Mouse (Mus musculus) adrenal gland, adult (tissue): Measurements from ENCODE around the gene Upb1.
"Not testable (repeated sequence)": the region's sequence is repeated elsewhere in the genome, so short reads cannot be mapped to it uniquely, and the experiment has no call there.

ENCODE experiments used
- DNase-seq, 2 experiments: peaks; one replicate each; pipeline ENCODE4 v3.0.0; 2022 to 2023; ENCODE audit warnings: low spot score in 1 of 2; ENCODE audit not compliant: inconsistent age in 2 of 2

The Upb1 gene

DNA sequence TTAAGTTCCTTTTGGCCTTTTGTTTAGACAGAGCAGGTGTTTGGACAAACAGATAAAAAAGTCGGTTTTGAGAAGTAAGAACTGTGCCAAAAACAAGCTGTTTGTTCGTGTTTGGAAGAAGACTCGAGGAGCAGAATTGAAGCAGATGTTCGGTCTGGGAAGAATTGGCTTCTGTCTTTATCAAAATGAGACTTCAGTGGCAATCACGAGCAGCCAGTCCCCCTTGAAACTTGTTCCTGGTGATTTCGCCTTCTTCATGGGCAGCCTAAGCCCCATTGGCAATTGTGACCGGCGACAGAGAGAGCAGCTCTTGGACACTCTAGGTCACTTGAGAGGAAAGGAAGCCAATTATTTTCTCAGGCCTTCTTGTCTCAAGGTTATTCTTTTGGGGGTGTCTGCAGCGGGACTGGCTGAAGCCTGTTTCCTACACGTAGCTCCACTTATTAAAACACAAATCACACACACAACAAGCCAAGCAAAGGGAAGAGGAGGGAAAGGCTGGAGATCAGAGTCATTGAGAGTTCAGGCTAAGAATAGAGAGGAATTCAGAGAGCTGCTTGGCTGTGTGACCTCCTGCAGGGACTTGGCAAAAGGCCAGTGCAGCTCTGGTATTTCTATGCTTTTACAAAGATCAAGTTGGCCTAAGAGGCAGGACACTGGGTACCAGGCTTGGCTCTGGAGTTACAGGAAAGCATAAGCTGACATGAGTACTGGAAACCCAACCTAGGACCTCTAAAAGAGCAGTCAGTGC is 50.3 kb downstream of the Upb1 start:
- DNase-seq, result peak; percentile 84 to 87

DNA sequence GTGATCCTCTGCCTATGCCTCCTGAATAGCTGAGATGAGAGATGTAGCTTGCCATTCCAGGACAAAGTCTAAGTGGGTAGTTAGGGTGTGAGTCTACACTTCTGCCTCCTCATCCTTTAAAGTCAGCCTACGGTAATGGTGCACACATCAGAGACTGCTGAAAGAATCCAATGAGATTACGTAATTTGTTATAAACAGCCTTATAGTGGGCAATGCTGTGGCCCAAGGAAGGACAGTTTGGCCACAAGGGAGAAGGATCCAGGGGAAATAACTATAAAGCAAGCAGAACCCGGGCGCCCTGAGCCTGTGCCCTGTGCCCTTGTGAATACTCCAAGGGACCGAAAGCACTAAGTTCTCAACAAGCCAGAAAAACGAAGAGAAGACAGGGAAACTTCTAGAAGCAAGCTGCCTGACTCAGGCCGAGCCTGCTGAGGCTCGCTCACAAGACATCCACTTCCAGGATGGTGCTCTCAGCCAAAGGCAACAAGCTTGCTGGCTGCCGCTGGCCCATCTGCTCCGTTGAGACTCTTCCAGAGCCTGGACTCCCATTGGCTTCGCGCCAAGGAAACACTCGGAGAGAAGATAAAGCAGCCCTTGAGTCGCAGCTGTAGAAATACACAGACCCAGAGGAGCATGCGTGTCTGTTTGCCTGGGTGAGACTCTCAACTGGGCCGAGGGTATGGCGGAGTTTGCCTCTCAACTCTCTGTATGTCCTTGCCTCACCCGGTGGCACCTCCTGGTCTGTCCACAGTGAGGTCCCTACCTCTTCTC is 55.3 kb downstream of the Upb1 start:
- DNase-seq, result peak in 1 of 2 experiments; percentile 52

DNA sequence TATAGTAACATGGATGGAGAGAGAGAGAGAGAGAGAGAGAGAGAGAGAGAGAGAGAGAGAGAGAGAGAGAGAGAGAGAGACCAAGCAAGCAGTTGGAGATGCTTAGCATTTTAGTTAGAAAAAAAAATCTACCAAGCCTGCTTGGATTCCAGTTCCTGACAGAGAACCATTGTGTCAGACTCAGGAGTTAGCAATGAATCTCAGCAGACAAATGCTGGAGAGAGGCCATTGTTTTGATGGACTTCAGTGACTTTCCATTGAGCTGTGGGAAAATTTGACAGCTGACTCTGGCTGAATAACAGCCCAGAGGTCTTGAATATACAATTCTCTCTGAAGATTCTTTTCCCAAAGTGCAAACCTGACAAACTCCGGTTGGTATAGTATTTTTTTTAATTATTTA is 56.9 kb downstream of the Upb1 start:
- no peak for DNase-seq

DNA sequence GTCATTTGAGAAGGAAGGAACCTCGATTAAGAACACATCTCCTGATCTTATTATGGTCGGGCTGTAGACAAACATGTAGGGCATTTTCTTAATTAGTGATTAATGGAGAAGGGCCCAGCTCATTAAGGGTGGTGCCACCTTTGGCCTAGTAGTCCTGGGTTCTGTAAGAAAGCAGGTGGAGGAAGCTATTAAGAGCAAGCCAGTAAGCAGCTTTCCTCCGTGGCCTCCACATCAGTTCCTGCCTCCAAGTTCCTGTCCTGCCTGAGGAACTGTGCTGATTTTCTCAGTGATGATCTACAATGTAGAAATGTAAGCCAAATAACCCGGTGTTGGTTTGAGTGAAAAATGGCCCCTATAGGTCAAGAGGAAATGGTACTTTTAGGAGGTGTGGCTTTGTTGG is 57.4 kb downstream of the Upb1 start:
- no peak for DNase-seq

DNA sequence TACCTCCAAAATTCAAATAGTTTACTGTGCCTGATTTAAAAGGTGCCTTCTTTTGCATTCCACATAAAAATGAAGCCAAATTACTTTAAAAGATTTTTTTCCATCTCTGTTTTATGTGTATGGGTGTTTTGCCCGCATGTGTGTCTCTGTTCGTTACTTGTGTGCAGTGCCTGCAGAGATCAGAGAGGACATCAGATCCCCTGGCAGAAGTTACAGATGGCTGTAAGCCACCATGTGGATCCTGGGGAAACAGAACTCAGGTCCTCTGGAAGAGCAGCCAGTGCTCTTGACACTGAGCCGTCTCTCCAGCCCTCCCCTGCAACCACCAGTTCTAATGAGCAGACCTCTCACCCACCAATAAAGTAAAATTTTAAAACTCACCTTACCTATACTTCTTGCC is 61.8 kb downstream of the Upb1 start:
- no peak for DNase-seq

DNA sequence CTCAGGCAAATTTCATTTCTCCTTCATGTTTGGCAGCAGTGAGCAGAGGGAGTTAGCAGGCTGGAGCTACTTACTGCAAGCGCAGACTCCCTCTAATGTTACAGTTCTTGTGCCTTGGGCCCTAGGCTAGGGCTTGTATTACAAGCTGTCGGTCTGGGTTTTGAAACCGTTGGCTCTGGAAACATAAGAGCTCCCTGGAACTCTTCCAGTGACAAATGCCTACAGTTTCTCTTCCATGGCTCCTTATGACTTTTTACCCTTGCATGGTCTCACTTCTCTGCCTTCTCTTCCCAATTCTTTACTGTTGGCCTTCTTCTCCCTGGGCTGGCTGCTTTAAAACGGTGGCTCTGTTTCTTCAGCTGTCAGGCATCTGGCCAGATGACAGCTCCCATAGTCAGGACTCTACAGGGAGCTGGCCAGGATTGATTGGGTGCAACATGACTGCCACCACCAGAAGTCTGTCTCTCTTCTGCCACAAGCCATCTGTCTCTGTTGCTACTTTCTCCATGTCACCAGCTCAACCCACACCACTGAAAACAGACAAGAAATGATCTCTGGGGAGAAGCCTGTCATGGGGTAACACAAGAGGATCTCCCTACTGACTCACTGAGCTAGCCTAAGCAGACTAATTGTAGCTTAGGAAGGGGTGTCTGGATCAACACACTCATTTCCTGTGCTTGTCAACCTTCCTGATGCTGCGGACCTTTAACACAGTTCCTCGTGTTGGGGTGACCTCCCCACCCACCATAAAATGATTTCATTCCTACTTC is 65.1 kb downstream of the Upb1 start:
- DNase-seq, result peak in 1 of 2 experiments; percentile 34

DNA sequence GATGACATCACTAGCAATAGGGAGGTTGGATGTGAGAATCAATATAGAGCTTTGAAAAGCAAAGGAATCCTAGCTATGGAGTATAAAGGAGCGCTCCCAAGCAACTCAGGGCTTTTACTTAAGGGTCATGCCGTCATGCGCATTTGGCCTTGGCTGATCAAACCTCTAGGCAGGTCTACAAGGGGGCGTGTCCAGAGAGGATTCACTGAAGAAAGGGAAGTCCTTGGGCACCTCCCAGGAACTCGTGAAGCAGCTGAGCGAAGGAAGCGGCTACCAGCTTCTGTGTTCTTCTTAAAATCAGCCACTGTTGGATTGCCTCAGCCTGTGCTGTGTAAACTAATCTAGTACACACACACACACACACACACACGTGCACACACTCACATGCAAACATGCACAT is 72.5 kb downstream of the Upb1 start:
- DNase-seq, result no peak

DNA sequence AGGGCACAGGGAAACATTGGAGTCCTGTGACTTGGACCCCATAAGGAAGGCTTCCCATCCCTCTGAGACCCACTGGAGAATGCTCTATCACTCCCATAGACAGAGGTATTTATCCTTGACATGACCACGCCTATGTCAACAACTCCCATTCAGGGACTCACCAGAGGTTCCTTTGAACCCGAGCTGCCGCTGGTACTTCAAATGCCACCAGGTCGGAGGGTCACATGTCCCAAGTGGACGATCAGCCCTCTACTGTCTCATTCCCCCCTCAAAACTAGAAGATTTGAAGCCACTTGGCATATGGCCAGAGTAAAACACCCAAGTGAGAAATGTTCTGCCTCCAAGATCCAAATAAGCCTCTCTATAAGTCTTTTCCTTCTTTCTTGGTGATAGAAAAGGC is 73.7 kb downstream of the Upb1 start:
- DNase-seq, result no peak

DNA sequence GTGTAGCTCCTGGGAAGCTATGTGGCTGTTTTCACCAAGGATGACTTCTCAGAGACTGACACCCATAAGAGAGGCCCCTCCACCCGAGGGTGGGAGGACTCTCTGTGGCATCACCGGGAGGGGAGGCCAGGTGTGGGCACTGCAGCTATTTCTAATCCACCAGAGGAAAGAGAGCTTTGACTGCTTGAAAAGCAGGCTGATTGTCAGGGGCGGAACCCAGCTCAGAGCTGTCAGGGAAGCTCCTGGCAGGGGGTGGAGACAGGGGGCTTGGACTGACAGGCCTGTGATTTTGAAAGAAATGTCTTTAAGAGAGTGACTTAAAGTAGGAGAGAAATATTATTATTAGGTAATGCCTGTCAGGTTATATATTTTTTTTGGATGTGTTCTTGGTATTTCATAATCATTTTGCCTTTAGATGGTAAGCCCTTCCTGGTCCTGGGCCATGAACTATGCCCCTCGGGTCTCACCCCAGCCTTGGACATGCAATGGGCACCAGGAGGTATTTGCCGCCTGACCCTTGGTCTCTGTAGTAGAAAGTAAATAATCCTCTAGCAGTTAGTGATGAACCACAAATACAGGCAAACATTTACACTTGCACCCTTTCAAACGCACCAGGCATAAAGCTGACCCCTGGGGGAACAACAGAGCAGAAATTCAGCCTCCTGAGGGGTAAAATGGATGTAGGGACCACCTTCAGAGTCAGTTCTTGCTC is 74.4 kb downstream of the Upb1 start:
- not testable (repeated sequence) for DNase-seq

DNA sequence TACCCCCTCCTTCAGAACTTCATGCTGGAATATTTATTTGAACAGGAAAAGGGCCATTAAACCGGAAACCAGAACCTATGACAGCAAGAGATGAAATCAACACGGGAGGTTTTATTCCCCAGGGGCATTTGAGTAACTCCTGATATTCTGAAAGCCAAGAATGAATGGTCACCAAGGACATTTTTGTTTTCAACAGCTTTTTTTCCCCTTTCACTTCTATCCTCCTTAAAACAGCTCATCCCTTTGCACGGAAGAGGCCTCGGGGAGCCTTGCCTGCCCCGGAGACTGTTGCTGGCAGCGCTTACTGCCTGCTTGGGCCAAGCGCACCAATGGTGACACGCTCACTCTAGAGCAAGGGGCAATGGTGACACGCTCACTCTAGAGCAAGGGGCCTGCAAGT is 76.1 kb downstream of the Upb1 start:
- peak in 1 of 2 experiments; percentile 58 for DNase-seq

DNA sequence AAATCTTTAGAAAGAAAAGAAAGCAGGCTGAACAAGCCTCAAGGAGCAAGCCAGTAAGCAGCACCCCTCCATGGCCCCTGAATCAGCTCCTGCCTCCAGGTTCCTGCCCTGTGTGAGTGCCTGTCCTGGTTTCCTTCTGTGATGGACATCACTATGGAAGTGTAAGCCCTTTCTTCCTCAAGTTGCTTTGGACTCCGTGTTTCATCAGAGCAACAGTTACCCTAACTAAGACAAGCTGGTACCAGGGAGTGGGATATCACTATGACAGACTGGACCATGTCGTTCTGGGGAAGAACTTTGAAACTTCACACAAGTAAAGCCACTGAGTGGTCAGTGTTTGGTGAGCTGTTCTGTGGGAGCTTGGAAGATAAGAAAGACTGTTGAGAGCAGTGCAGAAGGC is 79.0 kb downstream of the Upb1 start:
- no peak for DNase-seq

DNA sequence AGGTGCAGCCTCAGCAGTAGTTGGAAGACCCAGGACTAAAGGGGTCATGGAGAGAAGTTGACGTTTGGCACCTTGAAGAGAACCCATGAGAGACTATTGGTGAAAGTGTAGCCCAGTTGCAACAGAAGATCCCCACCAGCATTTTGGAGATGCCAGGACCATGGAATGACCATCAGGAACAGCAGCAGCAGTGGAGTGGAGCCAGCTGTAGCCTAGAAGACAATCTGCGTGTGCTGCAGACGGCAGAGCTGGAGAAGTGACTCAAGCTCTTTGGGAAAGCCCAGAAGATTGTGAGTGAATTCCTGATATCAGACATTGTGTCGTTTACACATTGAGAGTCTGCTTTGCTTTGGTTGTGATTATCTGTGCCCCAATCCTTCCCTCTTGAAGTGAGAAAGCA is 80.8 kb downstream of the Upb1 start:
- DNase-seq, result no peak

DNA sequence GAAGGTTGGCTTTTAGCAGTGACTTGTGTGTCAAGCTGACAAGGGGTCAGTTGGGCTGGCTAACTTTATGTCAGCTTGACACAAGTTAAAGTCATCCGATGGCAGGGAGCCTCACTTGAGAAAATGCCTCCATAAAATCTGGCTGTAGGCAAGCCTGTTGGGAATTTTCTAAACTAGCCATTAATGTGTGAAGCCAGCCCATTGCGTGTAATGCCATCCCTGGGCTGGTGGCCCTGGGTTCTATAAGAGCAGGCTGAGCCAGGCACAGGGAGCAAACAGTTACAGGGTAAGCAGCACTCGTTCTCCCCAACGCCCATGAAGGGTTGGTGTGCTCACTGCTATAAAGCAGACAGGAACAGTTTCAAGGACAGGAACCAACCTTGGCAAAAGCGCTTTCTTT is 81.4 kb downstream of the Upb1 start:
- no peak for DNase-seq

DNA sequence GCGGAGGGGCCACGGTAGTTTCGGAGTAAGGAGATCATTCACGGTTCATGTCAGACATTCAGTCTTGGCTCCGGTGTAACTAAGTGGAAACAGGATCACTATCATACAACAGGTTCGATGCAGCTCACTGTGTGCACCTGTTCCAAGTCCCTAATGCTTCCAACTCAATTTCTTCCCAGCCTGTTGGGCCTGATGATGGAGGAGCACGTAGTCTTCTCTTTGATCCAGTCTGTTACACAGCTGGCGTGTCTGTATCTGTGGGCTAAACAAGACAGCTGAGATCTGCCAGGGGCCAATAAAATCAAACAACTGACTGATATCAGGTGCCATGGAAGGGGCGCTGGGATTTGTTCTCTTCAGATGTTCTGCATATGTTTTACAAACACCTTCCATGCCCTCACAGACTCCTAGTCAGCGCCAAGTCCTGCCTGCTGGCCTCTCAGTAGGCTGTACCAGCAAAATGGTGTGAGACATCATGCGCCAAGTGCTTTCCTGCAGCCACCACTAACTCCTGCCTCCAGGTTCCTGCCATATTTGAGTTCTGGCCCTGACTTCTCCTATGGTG is 82.1 kb downstream of the Upb1 start:
- no peak for DNase-seq

DNA sequence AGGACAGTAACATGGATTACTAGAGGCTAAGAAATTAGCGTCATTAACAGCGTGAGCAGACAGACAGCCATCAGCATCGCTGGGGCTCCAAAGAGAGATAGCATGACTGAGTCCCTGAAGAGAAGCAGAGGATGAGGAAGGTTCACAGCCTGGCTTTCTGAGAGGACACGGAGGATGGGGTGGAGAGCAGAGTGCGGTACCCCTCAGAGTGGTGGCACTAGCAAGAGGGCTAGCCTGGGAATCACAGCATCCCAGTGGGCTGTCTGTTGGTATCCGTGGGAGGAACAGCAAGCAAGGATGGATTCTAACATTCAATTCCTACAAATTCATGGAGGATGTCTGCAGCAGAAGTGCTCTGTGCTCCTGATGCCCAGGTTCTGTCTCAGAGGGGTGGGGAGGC is 83.2 kb downstream of the Upb1 start:
- no peak for DNase-seq

DNA sequence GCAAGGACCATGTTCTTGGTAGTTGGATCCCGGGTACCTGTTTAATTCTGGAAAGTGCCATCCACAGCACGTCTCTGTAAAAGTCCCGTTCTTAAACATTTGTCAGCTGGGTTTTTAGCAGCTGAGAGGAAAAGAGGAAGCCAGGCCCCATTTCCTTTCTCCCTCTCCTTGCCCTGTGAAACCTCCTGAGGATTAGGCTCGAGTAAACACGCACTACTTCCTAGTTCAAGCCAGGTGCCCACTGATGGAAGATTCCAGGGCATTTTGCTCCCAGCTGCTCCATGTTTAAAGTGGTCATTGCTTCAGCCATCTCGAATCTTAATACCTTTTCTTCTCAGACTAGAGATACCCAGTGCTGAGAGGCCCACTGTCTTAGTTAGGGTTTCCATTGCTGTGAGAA is 83.9 kb downstream of the Upb1 start:
- DNase-seq, result no peak

DNA sequence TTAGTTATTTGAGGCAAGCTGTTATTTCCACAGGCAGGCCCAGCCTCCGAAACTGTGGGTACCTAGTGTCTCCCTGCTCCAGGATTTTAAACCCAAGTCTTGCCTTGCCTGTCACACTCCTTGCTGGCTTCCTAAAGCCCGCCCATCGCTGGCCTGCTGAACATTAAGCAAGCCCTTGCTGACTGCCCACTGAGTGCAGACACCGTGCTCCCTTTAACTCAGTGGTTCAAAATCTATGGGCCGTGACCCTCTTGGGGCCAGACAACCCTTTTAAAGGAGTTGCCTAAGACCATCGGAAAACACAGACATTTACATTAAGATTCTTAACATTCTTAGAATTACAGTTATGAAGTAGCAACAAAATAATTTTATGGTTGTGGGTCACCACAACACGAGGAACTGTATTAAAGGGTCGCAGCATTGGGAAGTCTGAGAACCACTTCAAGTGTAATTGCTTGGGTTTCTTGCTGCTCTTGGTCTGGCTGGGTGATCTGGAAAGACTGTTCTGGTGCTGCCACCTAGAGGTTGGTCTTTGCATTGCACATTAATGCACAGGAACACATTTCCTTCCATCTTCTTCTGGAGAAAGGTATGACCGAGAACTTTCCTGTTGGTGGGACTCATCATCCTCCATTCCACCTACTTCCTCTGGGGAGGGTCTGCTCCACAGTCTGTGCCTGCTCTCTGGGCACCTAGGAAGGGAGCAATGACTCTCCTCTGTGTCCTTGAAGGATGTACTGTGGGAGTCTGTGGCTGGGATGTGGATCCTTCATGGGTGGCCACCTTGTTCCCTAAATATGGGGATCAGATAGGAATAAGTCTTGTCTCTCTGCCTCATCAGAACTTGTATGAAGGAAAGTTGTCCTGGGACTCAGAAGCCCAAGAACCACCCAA is 85.4 kb downstream of the Upb1 start:
- peak; percentile 68 to 91 for DNase-seq

DNA sequence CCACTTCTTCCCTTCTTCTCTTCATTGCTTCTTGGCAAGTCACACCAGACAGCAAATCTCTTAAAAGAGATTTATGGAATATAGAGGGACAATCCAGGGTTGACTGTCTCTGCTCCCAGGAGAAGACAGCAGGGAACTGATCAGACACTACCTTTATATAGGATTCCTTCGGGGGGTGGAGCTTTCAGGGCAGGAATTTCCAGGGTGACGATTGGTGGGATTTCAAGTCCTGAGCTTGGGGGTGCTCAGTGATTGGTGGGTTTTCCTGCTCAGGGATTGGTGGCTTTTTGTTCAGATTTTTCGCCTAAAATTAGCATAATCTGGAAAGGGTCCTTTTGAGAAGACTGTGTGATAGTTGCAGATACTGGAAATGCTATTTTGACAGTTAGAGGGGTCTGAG is 86.2 kb downstream of the Upb1 start:
- DNase-seq, result no peak

DNA sequence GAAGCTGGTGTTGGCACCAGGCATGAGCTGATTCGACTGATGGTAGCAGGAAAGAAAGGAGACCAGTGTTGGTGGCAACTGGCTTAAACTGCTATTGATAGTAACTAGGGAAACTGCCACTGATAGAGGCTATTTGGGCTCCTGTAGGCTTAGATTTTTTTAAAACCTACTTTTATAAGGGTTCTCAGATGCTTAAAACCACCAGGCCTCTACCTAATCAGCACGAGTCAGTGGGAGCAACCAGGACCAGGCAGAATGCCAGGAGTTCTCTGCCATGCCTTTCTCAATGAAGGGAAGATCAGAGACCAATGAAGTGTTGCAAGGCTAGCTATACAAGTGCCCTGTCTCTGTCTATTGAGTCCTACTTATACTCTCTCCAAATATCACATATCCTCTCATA is 88.6 kb downstream of the Upb1 start:
- no peak for DNase-seq

DNA sequence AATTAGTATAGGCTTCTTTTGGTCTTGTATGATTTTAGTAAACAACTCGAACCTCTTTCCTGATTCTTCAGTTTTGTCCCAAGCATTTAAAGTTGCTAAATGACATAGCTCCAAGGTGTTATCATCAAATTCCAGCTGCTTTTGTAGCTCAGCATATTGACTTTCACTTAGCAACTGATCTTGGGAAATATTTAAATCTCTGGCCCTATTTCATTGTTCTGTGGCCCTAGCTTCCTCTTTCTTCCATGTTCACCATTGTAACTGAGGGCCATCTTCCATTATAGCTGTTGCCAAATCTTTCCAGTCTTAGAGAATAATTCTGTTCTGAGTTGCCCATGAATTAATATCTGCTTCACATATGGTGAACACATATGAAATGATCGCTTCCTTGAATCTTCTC is 89.8 kb downstream of the Upb1 start:
- DNase-seq, result no peak
